Mouse (Mus musculus): ENCODE results near the gene Nolc1. TPM values are rescaled to one million over a fixed set of nuclear protein-coding genes. Genes with fewer than 3 reads are reported as not detected.
"Not testable (repeated sequence)": the region's sequence is repeated elsewhere in the genome, so short reads cannot be mapped to it uniquely, and the experiment has no call there.

The Nolc1 gene
- total RNA-seq, 2 experiments from 2014 or later, result 31.6 to 34.3 TPM

GRCm38 (mm10) chr19:46086337-46086736, 10.7 kb downstream of the Nolc1 start:
- DNase-seq (ENCODE audit: low spot score in 2 of 2), result no peak

GRCm38 (mm10) chr19:46087871-46088270, 12.2 kb downstream of the Nolc1 start:
- DNase-seq (ENCODE audit: low spot score in 2 of 2), result no peak

GRCm38 (mm10) chr19:46091641-46092040, 16.0 kb downstream of the Nolc1 start:
- DNase-seq (ENCODE audit: low spot score in 2 of 2), result no peak

GRCm38 (mm10) chr19:46094144-46094543, 18.5 kb downstream of the Nolc1 start:
- no peak for DNase-seq (ENCODE audit: low spot score in 2 of 2)

GRCm38 (mm10) chr19:46095291-46095690, 19.6 kb downstream of the Nolc1 start:
- DNase-seq (ENCODE audit: low spot score in 2 of 2), result no peak

- no peak for DNase-seq (ENCODE audit: low spot score in 2 of 2)
These were observed 20.7 kb downstream of the Nolc1 start for GRCm38 (mm10) chr19:46096396-46096795.

- no peak for DNase-seq (ENCODE audit: low spot score in 2 of 2)
These were observed 23.9 kb downstream of the Nolc1 start for GRCm38 (mm10) chr19:46099561-46099960.

GRCm38 (mm10) chr19:46103437-46104186, 27.9 kb downstream of the Nolc1 start:
- no peak for DNase-seq (ENCODE audit: low spot score in 2 of 2)

- DNase-seq (ENCODE audit: low spot score in 2 of 2), result no peak
These were observed 28.5 kb downstream of the Nolc1 start for GRCm38 (mm10) chr19:46104187-46104557.

- DNase-seq (ENCODE audit: low spot score in 2 of 2), result no peak
These were observed 34.6 kb downstream of the Nolc1 start for GRCm38 (mm10) chr19:46110214-46110613.

- no peak for DNase-seq (ENCODE audit: low spot score in 2 of 2)
These were observed 35.1 kb downstream of the Nolc1 start for GRCm38 (mm10) chr19:46110781-46111180.

- DNase-seq (ENCODE audit: low spot score in 2 of 2), result no peak
These were observed 39.0 kb downstream of the Nolc1 start for GRCm38 (mm10) chr19:46114617-46115016.

GRCm38 (mm10) chr19:46119458-46119857, 43.8 kb downstream of the Nolc1 start:
- no peak for DNase-seq (ENCODE audit: low spot score in 2 of 2)

GRCm38 (mm10) chr19:46120872-46121271, 45.2 kb downstream of the Nolc1 start:
- no peak for DNase-seq (ENCODE audit: low spot score in 2 of 2)

- DNase-seq (ENCODE audit: low spot score in 2 of 2), result no peak
These were observed 48.2 kb downstream of the Nolc1 start for GRCm38 (mm10) chr19:46123876-46124275.

GRCm38 (mm10) chr19:46124651-46125050, 49.0 kb downstream of the Nolc1 start:
- DNase-seq (ENCODE audit: low spot score in 2 of 2), result no peak

- DNase-seq (ENCODE audit: low spot score in 2 of 2), result no peak
These were observed 50.6 kb downstream of the Nolc1 start for GRCm38 (mm10) chr19:46126301-46126700.

- not testable (repeated sequence) for DNase-seq (ENCODE audit: low spot score in 2 of 2)
These were observed 54.1 kb downstream of the Nolc1 start for GRCm38 (mm10) chr19:46129737-46130136.

- no peak for DNase-seq (ENCODE audit: low spot score in 2 of 2)
These were observed 55.6 kb downstream of the Nolc1 start for GRCm38 (mm10) chr19:46131283-46131682.

GRCm38 (mm10) chr19:46131694-46132525, 56.2 kb downstream of the Nolc1 start, which contains the start of gene Elovl3:
Gene Elovl3 (plus strand): TSS chr19:46131897.
- peak in 1 of 2 experiments; percentile 30 for DNase-seq (ENCODE audit: low spot score in 2 of 2)

- no peak for DNase-seq (ENCODE audit: low spot score in 2 of 2)
These were observed 56.9 kb downstream of the Nolc1 start for GRCm38 (mm10) chr19:46132577-46132976.

Data from gastrocnemius, postnatal 4 days (tissue).